In the genomic region with DNA sequence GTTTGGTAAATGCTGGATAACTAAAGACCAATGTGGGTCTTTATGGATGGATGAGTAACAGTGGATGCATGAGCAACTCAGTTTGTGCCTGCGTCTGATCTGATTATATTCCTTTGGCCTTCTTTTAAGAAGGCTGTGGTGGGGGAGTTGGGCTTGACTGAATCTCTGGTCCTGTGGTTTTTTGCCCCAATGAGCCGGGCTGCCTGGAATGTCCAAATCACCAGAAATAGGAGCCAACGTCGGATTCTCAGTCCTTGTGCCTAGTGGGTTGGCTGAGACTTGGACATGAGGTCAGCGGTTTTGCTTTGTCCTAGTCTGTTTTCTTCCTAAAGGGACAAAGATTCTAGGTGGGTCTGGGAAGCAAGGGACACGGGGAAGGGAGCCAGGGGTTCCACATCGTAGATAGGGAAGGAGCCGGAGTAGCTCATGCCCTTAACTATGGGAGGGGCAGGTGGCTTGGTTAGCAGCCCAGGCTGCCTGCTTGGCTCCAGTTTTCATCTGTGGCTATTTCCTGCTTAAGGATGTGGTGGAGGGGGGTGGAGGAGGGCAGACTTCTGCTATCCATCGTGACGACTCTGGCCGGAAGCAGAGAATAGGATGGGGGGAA, we compare ENCODE assay signal across 8 mouse cellular contexts. TPM values are rescaled to one million over a fixed set of nuclear protein-coding genes. Genes with fewer than 3 reads are reported as not detected.
DNase-seq lines count a peak whose midpoint lies in the region; ATAC-seq lines count a peak whose summit lies in the region.
"Had no signal": no experiment of that assay in that cellular context is flagged by ENCODE, and none has a peak within 500 bp of the region (broad histone marks: within the 10 kb centered on the region; RNA-seq: fewer than 3 reads in every experiment).

No protein-coding gene starts in this region.

- ATAC-seq in granulocyte monocyte progenitor cell, adult 5-6 weeks (replicated peaks; ENCODE audit: poor library complexity, severe bottlenecking), result peak; percentile 36
- ATAC-seq in kidney, embryonic 14.5 days (ENCODE audit: low FRiP score, low TSS enrichment), result no peak
- ATAC-seq in megakaryocyte, adult 5-6 weeks (ENCODE audit: poor library complexity, severe bottlenecking), result peak; percentile 41

- no peak overlapping the region for H3K9ac ChIP-seq in kidney, embryonic 14.5 days (ENCODE audit: low read depth, low read length)
- H3K9ac ChIP-seq: midbrain, embryonic 12.5 days had no signal

- no peak for DNase-seq in embryonic facial prominence, embryonic 10.5 days (ENCODE audit: low spot score)
- no peak for DNase-seq in midbrain, embryonic 10.5 days (ENCODE audit: low spot score)
- no peak for DNase-seq in adrenal gland, postnatal 25 days
- no peak for DNase-seq in frontal cortex, postnatal 25 days (ENCODE audit: low spot score in 2 of 2)

- H3K4me1 ChIP-seq in embryonic facial prominence, embryonic 10.5 days, result peaks cover 60% of the 10 kb centered on the region
- H3K4me1 ChIP-seq in kidney, embryonic 14.5 days (ENCODE audit: control insufficient read depth, insufficient read depth, low read length), result peaks cover 23% of the 10 kb centered on the region
- peaks cover 51% of the 10 kb centered on the region for H3K4me1 ChIP-seq in midbrain, embryonic 10.5 days

- H3K4me2 ChIP-seq in kidney, embryonic 14.5 days (replicated peaks; ENCODE audit: low read depth, low read length), result no peak overlapping the region
- H3K4me2 ChIP-seq: midbrain, embryonic 12.5 days had no signal

- H3K27ac ChIP-seq in embryonic facial prominence, embryonic 10.5 days (replicated peaks), result no peak overlapping the region
- H3K27ac ChIP-seq in kidney, embryonic 14.5 days (ENCODE audit: low read depth, low read length), result peak overlapping the region; percentile 24; the same call in 1 of the 2 replicates
- no peak overlapping the region for H3K27ac ChIP-seq in midbrain, embryonic 10.5 days (replicated peaks)
- H3K27ac ChIP-seq: midbrain, embryonic 12.5 days had no signal

- H3K9me3 ChIP-seq in embryonic facial prominence, embryonic 10.5 days, result no peaks in the 10 kb centered on the region
- H3K9me3 ChIP-seq in kidney, embryonic 14.5 days (ENCODE audit: control insufficient read depth, low read length), result no peaks in the 10 kb centered on the region
- H3K9me3 ChIP-seq in midbrain, embryonic 10.5 days (replicated peaks), result no peaks in the 10 kb centered on the region
- H3K9me3 ChIP-seq: midbrain, embryonic 12.5 days had no signal

- H3K36me3 ChIP-seq in embryonic facial prominence, embryonic 10.5 days (replicated peaks), result peaks cover 30% of the 10 kb centered on the region
- H3K36me3 ChIP-seq in kidney, embryonic 14.5 days (ENCODE audit: control insufficient read depth, insufficient read depth, low read length), result peaks cover 7% of the 10 kb centered on the region; the same call in 1 of the 2 replicates
- H3K36me3 ChIP-seq in midbrain, embryonic 10.5 days, result peaks cover 31% of the 10 kb centered on the region

- H3K27me3 ChIP-seq in embryonic facial prominence, embryonic 10.5 days (replicated peaks; ENCODE audit: low read depth, poor library complexity, severe bottlenecking), result peaks cover 19% of the 10 kb centered on the region
- H3K27me3 ChIP-seq in kidney, embryonic 14.5 days (ENCODE audit: control insufficient read depth, insufficient read depth, low read length), result no peaks in the 10 kb centered on the region
- H3K27me3 ChIP-seq in midbrain, embryonic 10.5 days (ENCODE audit: low read depth, poor library complexity, severe bottlenecking), result peaks cover 24% of the 10 kb centered on the region

- WGBS in embryonic facial prominence, embryonic 10.5 days, result 85% methylated on average over 11 of the region's 11 CpGs
- WGBS in kidney, embryonic 14.5 days, result 77% methylated on average over 11 of the region's 11 CpGs
- 87% methylated on average over 11 of the region's 11 CpGs for WGBS in midbrain, embryonic 10.5 days

- 0 out of 2 replicates have a peak overlapping the region, but pooled peaks have one; percentile 8 for H3K4me3 ChIP-seq in embryonic facial prominence, embryonic 10.5 days
- H3K4me3 ChIP-seq in kidney, embryonic 14.5 days (ENCODE audit: low read length), result no peak overlapping the region
- no peak overlapping the region for H3K4me3 ChIP-seq in midbrain, embryonic 10.5 days
- H3K4me3 ChIP-seq: midbrain, embryonic 12.5 days had no signal

RNA-seq across cellular contexts. Expression of a gene that starts 2.0 kb away (rescaled TPM):
- 43.6 and 43.9 TPM in 2 replicates for polyA plus RNA-seq in embryonic facial prominence, embryonic 10.5 days (2016; fragmentation: Nextera tagmentation; extraction: Ambion mirVana)
- total RNA-seq in granulocyte monocyte progenitor cell, adult 5-6 weeks (2014; fragmentation: Nextera tagmentation), result 0.39 TPM in 1 of 2 replicates, not detected in the other
- total RNA-seq in granulocyte monocyte progenitor cell, adult 5-6 weeks (2017), result not detected in 2 replicates
- polyA plus RNA-seq in kidney, embryonic 14.5 days (2014; fragmentation: Nextera tagmentation; extraction: Ambion mirVana), result 72.1 and 75.1 TPM in 2 replicates
- not detected in 2 replicates for total RNA-seq in megakaryocyte, adult 5-6 weeks (2015)
- 1.2 TPM in 2 replicates for total RNA-seq in megakaryocyte, adult 5-6 weeks (2017)
- polyA plus RNA-seq in midbrain, embryonic 10.5 days (2016; fragmentation: Nextera tagmentation; extraction: Ambion mirVana), result 50.7 and 53.1 TPM in 2 replicates
- 38.1 and 50.3 TPM in 2 replicates for total RNA-seq in adrenal gland, postnatal 25 days (2021)

RNA-seq across cellular contexts. Expression of a gene that starts 6.4 kb away (rescaled TPM):
- polyA plus RNA-seq in embryonic facial prominence, embryonic 10.5 days (2016; fragmentation: Nextera tagmentation; extraction: Ambion mirVana), result 170 and 178 TPM in 2 replicates
- total RNA-seq in granulocyte monocyte progenitor cell, adult 5-6 weeks (2014; fragmentation: Nextera tagmentation), result 130 and 149 TPM in 2 replicates
- 101 and 159 TPM in 2 replicates for total RNA-seq in granulocyte monocyte progenitor cell, adult 5-6 weeks (2017)
- polyA plus RNA-seq in kidney, embryonic 14.5 days (2014; fragmentation: Nextera tagmentation; extraction: Ambion mirVana), result 134 and 155 TPM in 2 replicates
- 99.7 and 101 TPM in 2 replicates for total RNA-seq in megakaryocyte, adult 5-6 weeks (2015)
- total RNA-seq in megakaryocyte, adult 5-6 weeks (2017), result 131 and 143 TPM in 2 replicates
- polyA plus RNA-seq in midbrain, embryonic 10.5 days (2016; fragmentation: Nextera tagmentation; extraction: Ambion mirVana), result 159 and 172 TPM in 2 replicates
- total RNA-seq in adrenal gland, postnatal 25 days (2021), result 135 and 160 TPM in 2 replicates

RNA-seq across cellular contexts. Expression of a gene that starts 9.7 kb away (rescaled TPM):
- polyA plus RNA-seq in embryonic facial prominence, embryonic 10.5 days (2016; fragmentation: Nextera tagmentation; extraction: Ambion mirVana), result 4.3 and 5.0 TPM in 2 replicates
- 10.1 and 20.3 TPM in 2 replicates for total RNA-seq in granulocyte monocyte progenitor cell, adult 5-6 weeks (2014; fragmentation: Nextera tagmentation)
- total RNA-seq in granulocyte monocyte progenitor cell, adult 5-6 weeks (2017), result 12.4 and 21.6 TPM in 2 replicates
- polyA plus RNA-seq in kidney, embryonic 14.5 days (2014; fragmentation: Nextera tagmentation; extraction: Ambion mirVana), result 6.3 and 7.2 TPM in 2 replicates
- 9.8 and 10.8 TPM in 2 replicates for total RNA-seq in megakaryocyte, adult 5-6 weeks (2015)
- 10.5 and 11.3 TPM in 2 replicates for total RNA-seq in megakaryocyte, adult 5-6 weeks (2017)
- polyA plus RNA-seq in midbrain, embryonic 10.5 days (2016; fragmentation: Nextera tagmentation; extraction: Ambion mirVana), result 5.0 and 5.4 TPM in 2 replicates
- 63.2 and 64.6 TPM in 2 replicates for total RNA-seq in adrenal gland, postnatal 25 days (2021)

RNA-seq across cellular contexts. Expression of a gene that starts 25.2 kb away (rescaled TPM):
- 179 and 187 TPM in 2 replicates for polyA plus RNA-seq in embryonic facial prominence, embryonic 10.5 days (2016; fragmentation: Nextera tagmentation; extraction: Ambion mirVana)
- total RNA-seq in granulocyte monocyte progenitor cell, adult 5-6 weeks (2014; fragmentation: Nextera tagmentation), result 94.6 and 104 TPM in 2 replicates
- 75.5 and 84.0 TPM in 2 replicates for total RNA-seq in granulocyte monocyte progenitor cell, adult 5-6 weeks (2017)
- polyA plus RNA-seq in kidney, embryonic 14.5 days (2014; fragmentation: Nextera tagmentation; extraction: Ambion mirVana), result 115 and 174 TPM in 2 replicates
- total RNA-seq in megakaryocyte, adult 5-6 weeks (2015), result 65.8 and 69.8 TPM in 2 replicates
- total RNA-seq in megakaryocyte, adult 5-6 weeks (2017), result 93.7 and 95.6 TPM in 2 replicates
- polyA plus RNA-seq in midbrain, embryonic 10.5 days (2016; fragmentation: Nextera tagmentation; extraction: Ambion mirVana), result 161 and 171 TPM in 2 replicates
- 150 and 170 TPM in 2 replicates for total RNA-seq in adrenal gland, postnatal 25 days (2021)

RNA-seq across cellular contexts. Expression of a gene that starts 25.7 kb away (rescaled TPM):
- polyA plus RNA-seq in embryonic facial prominence, embryonic 10.5 days (2016; fragmentation: Nextera tagmentation; extraction: Ambion mirVana), result 0.29 and 0.43 TPM in 2 replicates
- total RNA-seq in granulocyte monocyte progenitor cell, adult 5-6 weeks (2014; fragmentation: Nextera tagmentation), result 1.5 TPM in 1 of 2 replicates, not detected in the other
- 0.30 and 0.93 TPM in 2 replicates for total RNA-seq in granulocyte monocyte progenitor cell, adult 5-6 weeks (2017)
- 0.14 and 0.38 TPM in 2 replicates for polyA plus RNA-seq in kidney, embryonic 14.5 days (2014; fragmentation: Nextera tagmentation; extraction: Ambion mirVana)
- total RNA-seq in megakaryocyte, adult 5-6 weeks (2015), result 0.93 and 1.4 TPM in 2 replicates
- total RNA-seq in megakaryocyte, adult 5-6 weeks (2017), result 0.66 and 1.1 TPM in 2 replicates
- 0.22 and 0.41 TPM in 2 replicates for polyA plus RNA-seq in midbrain, embryonic 10.5 days (2016; fragmentation: Nextera tagmentation; extraction: Ambion mirVana)
- total RNA-seq in adrenal gland, postnatal 25 days (2021), result 0.52 and 0.55 TPM in 2 replicates

Comparison
In these comparisons a context has a peak if more than half of its experiments do, and no peak if none do; other contexts are left out.
1. RNA of a gene that starts 2.0 kb away (total RNA-seq): 38.1 to 50.3 TPM in adrenal gland, postnatal 25 days; 1.2 TPM in megakaryocyte, adult 5-6 weeks and 0.39 TPM in granulocyte monocyte progenitor cell, adult 5-6 weeks; every median in the first group is over 10 times any median in the second.